Mouse (Mus musculus): ENCODE results near the gene Fam129b. TPM values are rescaled to one million over a fixed set of nuclear protein-coding genes. Genes with fewer than 3 reads are reported as not detected.

Gene Fam129b
- polyA plus RNA-seq, 1 experiment from 2014 or later = 44.9 TPM

DNA sequence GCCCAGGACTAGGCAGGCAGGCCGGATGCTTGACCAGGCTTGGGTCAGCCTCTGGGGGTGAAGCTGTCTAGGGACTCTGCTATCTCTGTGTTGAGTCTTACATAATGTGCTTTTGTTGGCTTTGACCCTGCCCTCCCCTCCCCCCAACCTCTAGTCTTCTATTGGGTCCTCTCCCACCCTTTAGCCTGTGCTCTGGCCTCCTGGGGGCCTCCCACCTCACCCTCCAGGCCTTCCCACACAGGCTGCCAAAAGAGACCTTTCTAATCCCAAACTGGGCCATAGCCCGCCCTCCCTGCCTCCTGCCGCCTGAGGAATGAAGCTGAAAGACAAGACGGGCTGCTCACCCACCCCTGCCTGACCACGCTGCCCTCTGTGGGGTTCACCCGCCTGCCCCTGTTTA, 5.1 kb downstream of the Fam129b start:
- Histone ChIP-seq H3K36me3 (ENCODE audit: control insufficient read depth, insufficient read depth) (no peaks in the 10 kb centered on the region), H3K9me3 (replicated peaks; ENCODE audit: control insufficient read depth, low read length) (no peaks in the 10 kb centered on the region), H3K27me3 (ENCODE audit: control insufficient read depth, insufficient read depth, low read length) (no peaks in the 10 kb centered on the region), H3K27ac (ENCODE audit: low read length) (peak overlapping the region; percentile 92), H3K4me3 (ENCODE audit: low read length) (no peak overlapping the region), H3K4me2 (ENCODE audit: low read depth, low read length) (peak overlapping the region; percentile 22; the same call in 1 of the 2 replicates), H3K9ac (ENCODE audit: low read length) (peak overlapping the region; percentile 44), H3K4me1 (ENCODE audit: control insufficient read depth, insufficient read depth, low read length) (peaks cover 79% of the 10 kb centered on the region)
- ATAC-seq (replicated peaks; ENCODE audit: extremely low read depth, insufficient read depth, low FRiP score) = no peak
- WGBS = 44% methylated on average over 6 of the region's 6 CpGs

DNA sequence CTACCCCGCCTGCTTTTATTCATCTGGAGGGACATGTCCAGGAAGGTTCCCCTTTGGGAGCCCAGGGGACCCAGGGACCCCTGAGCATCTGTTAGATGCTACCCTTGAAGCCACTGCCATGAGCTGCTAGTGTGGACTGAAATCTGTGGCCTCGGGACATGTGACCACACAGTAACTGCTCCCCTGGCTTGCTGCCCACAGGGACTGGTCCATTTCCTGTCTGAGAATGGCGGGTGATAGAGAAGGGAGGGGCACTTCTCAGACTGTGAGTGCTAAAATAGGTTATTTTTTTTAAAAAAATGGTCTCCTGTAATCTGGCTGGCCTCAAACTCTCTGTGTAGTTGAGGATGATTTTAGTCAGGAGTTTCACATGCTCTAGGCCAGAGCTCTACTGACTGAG, 5.8 kb downstream of the Fam129b start:
- Histone ChIP-seq H3K4me2 (ENCODE audit: low read depth, low read length) (peak overlapping the region; percentile 47; the same call in 1 of the 2 replicates), H3K36me3 (ENCODE audit: control insufficient read depth, insufficient read depth) (no peaks in the 10 kb centered on the region), H3K27me3 (ENCODE audit: control insufficient read depth, insufficient read depth, low read length) (no peaks in the 10 kb centered on the region), H3K9me3 (replicated peaks; ENCODE audit: control insufficient read depth, low read length) (no peaks in the 10 kb centered on the region), H3K4me1 (ENCODE audit: control insufficient read depth, insufficient read depth, low read length) (peaks cover 83% of the 10 kb centered on the region), H3K4me3 (ENCODE audit: low read length) (no peak overlapping the region), H3K9ac (ENCODE audit: low read length) (peak overlapping the region; percentile 44), H3K27ac (ENCODE audit: low read length) (peak overlapping the region; percentile 92)
- ATAC-seq (replicated peaks; ENCODE audit: extremely low read depth, insufficient read depth, low FRiP score) = peak; percentile 58; the same call in 1 of the 2 replicates
- WGBS = 8% methylated on average over 3 of the region's 3 CpGs

- Histone ChIP-seq H3K27ac (ENCODE audit: low read length) (peak overlapping the region; percentile 92), H3K36me3 (ENCODE audit: control insufficient read depth, insufficient read depth) (no peaks in the 10 kb centered on the region), H3K4me2 (ENCODE audit: low read depth, low read length) (peak overlapping the region; percentile 47), H3K27me3 (ENCODE audit: control insufficient read depth, insufficient read depth, low read length) (no peaks in the 10 kb centered on the region), H3K9ac (ENCODE audit: low read length) (peak overlapping the region; percentile 56), H3K4me1 (ENCODE audit: control insufficient read depth, insufficient read depth, low read length) (peaks cover 83% of the 10 kb centered on the region), H3K4me3 (ENCODE audit: low read length) (peak overlapping the region; percentile 14; the same call in 1 of the 2 replicates), H3K9me3 (replicated peaks; ENCODE audit: control insufficient read depth, low read length) (no peaks in the 10 kb centered on the region)
- ATAC-seq (replicated peaks; ENCODE audit: extremely low read depth, insufficient read depth, low FRiP score) = peak; percentile 4; the same call in 1 of the 2 replicates
- WGBS = 23% methylated on average over 13 of the region's 21 CpGs
Observed at GRCm38 (mm10) chr2:32882283-32883043, 6.5 kb downstream of the Fam129b start.

GRCm38 (mm10) chr2:32884745-32885144, 8.8 kb downstream of the Fam129b start:
- Histone ChIP-seq H3K4me1 (ENCODE audit: control insufficient read depth, insufficient read depth, low read length) (peaks cover 81% of the 10 kb centered on the region), H3K4me3 (ENCODE audit: low read length) (no peak overlapping the region), H3K4me2 (ENCODE audit: low read depth, low read length) (peak overlapping the region; percentile 8; the same call in 1 of the 2 replicates), H3K27ac (ENCODE audit: low read length) (peak overlapping the region; percentile 49), H3K9me3 (replicated peaks; ENCODE audit: control insufficient read depth, low read length) (no peaks in the 10 kb centered on the region), H3K9ac (ENCODE audit: low read length) (peak overlapping the region; percentile 45), H3K36me3 (ENCODE audit: control insufficient read depth, insufficient read depth) (no peaks in the 10 kb centered on the region), H3K27me3 (ENCODE audit: control insufficient read depth, insufficient read depth, low read length) (no peaks in the 10 kb centered on the region)
- WGBS = 20% methylated on average over 7 of the region's 7 CpGs
- no peak for ATAC-seq (replicated peaks; ENCODE audit: extremely low read depth, insufficient read depth, low FRiP score)

- WGBS = 5% methylated on average over 9 of the region's 9 CpGs
- Histone ChIP-seq H3K4me2 (ENCODE audit: low read depth, low read length) (peak overlapping the region; percentile 49), H3K27ac (ENCODE audit: low read length) (peak overlapping the region; percentile 94), H3K4me1 (ENCODE audit: control insufficient read depth, insufficient read depth, low read length) (peaks cover 72% of the 10 kb centered on the region), H3K9ac (ENCODE audit: low read length) (peak overlapping the region; percentile 71), H3K36me3 (ENCODE audit: control insufficient read depth, insufficient read depth) (no peaks in the 10 kb centered on the region), H3K27me3 (ENCODE audit: control insufficient read depth, insufficient read depth, low read length) (no peaks in the 10 kb centered on the region), H3K4me3 (ENCODE audit: low read length) (no peak overlapping the region), H3K9me3 (replicated peaks; ENCODE audit: control insufficient read depth, low read length) (no peaks in the 10 kb centered on the region)
- ATAC-seq (replicated peaks; ENCODE audit: extremely low read depth, insufficient read depth, low FRiP score) = no peak; the same call in none of the 2 replicates
Observed at GRCm38 (mm10) chr2:32888029-32888428, 12.1 kb downstream of the Fam129b start.

- Histone ChIP-seq H3K27me3 (ENCODE audit: control insufficient read depth, insufficient read depth, low read length) (no peaks in the 10 kb centered on the region), H3K9me3 (replicated peaks; ENCODE audit: control insufficient read depth, low read length) (no peaks in the 10 kb centered on the region), H3K4me3 (ENCODE audit: low read length) (no peak overlapping the region), H3K4me1 (ENCODE audit: control insufficient read depth, insufficient read depth, low read length) (peaks cover 73% of the 10 kb centered on the region), H3K9ac (ENCODE audit: low read length) (peak overlapping the region; percentile 71), H3K27ac (ENCODE audit: low read length) (peak overlapping the region; percentile 94), H3K36me3 (ENCODE audit: control insufficient read depth, insufficient read depth) (no peaks in the 10 kb centered on the region), H3K4me2 (ENCODE audit: low read depth, low read length) (peak overlapping the region; percentile 49; the same call in 1 of the 2 replicates)
- ATAC-seq (replicated peaks; ENCODE audit: extremely low read depth, insufficient read depth, low FRiP score) = peak; percentile 15
- 16% methylated on average over 3 of the region's 3 CpGs for WGBS
Observed at GRCm38 (mm10) chr2:32888551-32888950, 12.6 kb downstream of the Fam129b start.

DNA sequence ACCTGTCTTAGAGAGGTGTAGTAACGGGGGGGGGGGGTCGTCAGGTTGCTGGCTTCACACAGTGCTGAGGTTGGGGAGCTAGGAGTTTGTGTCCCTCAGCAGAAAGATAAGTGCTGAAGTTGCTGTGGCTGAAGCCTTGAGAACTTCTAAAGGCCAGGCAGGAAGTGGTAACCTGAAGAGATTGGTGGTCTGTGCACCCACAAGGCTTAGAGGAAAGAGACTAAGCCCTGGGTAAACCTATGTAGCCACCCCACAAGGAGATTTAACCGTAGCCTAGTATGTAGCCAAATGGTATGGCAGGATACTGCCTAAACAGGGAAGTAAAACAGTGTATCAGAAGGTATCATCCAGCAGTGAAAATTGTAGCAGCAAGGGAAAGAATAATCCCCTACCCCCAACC, 14.4 kb downstream of the Fam129b start:
- Histone ChIP-seq H3K4me1 (ENCODE audit: control insufficient read depth, insufficient read depth, low read length) (peaks cover 58% of the 10 kb centered on the region), H3K27me3 (ENCODE audit: control insufficient read depth, insufficient read depth, low read length) (no peaks in the 10 kb centered on the region), H3K4me2 (ENCODE audit: low read depth, low read length) (no peak overlapping the region), H3K9me3 (replicated peaks; ENCODE audit: control insufficient read depth, low read length) (no peaks in the 10 kb centered on the region), H3K36me3 (ENCODE audit: control insufficient read depth, insufficient read depth) (no peaks in the 10 kb centered on the region), H3K9ac (ENCODE audit: low read length) (no peak overlapping the region), H3K4me3 (ENCODE audit: low read length) (no peak overlapping the region), H3K27ac (ENCODE audit: low read length) (0 out of 2 replicates have a peak overlapping the region, but pooled peaks have one; percentile 14)
- no peak for ATAC-seq (replicated peaks; ENCODE audit: extremely low read depth, insufficient read depth, low FRiP score)
- 66% methylated on average over 3 of the region's 3 CpGs for WGBS

DNA sequence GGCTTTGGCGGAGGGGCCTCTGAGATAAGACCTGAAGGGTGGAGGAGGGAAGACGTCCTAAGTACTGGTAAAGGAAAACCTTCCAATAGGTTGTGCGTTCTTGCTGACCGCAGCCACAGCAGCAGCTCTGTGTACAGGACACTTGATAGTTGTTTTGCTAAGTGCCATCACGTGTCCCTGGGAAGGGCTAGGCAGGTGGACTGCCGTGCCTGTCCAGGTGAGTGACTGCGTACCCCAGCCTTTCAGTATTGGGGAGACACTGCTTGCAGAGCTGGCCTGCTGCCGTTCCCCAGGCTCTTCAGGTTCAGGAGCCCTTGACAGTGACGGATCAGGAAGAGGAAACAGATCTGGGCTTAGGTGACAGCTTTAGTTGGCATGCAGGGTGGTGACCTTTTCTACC, 15.4 kb downstream of the Fam129b start:
- Histone ChIP-seq H3K9me3 (replicated peaks; ENCODE audit: control insufficient read depth, low read length) (no peaks in the 10 kb centered on the region), H3K4me2 (ENCODE audit: low read depth, low read length) (no peak overlapping the region), H3K36me3 (ENCODE audit: control insufficient read depth, insufficient read depth) (no peaks in the 10 kb centered on the region), H3K9ac (ENCODE audit: low read length) (peak overlapping the region; percentile 37), H3K4me3 (ENCODE audit: low read length) (no peak overlapping the region), H3K27ac (ENCODE audit: low read length) (peak overlapping the region; percentile 45; the same call in 1 of the 2 replicates), H3K27me3 (ENCODE audit: control insufficient read depth, insufficient read depth, low read length) (no peaks in the 10 kb centered on the region), H3K4me1 (ENCODE audit: control insufficient read depth, insufficient read depth, low read length) (peaks cover 61% of the 10 kb centered on the region)
- 35% methylated on average over 9 of the region's 9 CpGs for WGBS
- ATAC-seq (replicated peaks; ENCODE audit: extremely low read depth, insufficient read depth, low FRiP score) = no peak

DNA sequence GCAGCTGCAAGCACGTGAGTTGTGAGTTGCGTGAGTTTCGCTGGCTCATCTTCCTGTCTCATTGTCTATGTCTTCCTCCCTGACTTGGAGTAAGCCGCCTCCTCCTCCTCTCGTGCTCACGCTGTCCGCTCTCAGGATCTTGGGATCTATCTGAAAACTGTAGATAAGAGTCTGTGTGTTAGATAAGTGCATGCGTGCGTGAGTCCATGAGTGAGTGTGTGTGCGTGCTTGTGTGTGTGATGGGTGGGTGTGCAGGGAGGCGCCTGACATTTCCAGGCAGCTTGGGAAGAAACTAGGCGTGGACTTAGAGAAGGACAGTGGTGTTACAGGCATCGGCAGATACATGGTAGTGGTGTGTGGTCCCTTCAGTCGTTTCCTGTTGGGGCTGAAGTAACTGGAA, 16.6 kb downstream of the Fam129b start:
- peaks cover 65% of the 10 kb centered on the region for H3K4me1 ChIP-seq (ENCODE audit: control insufficient read depth, insufficient read depth, low read length)
- H3K27me3 ChIP-seq (ENCODE audit: control insufficient read depth, insufficient read depth, low read length) = no peaks in the 10 kb centered on the region
- no peak overlapping the region for H3K4me3 ChIP-seq (ENCODE audit: low read length)
- H3K4me2 ChIP-seq (ENCODE audit: low read depth, low read length) = no peak overlapping the region
- ATAC-seq (replicated peaks; ENCODE audit: extremely low read depth, insufficient read depth, low FRiP score) = no peak
- no peaks in the 10 kb centered on the region for H3K36me3 ChIP-seq (ENCODE audit: control insufficient read depth, insufficient read depth)
- H3K9me3 ChIP-seq (replicated peaks; ENCODE audit: control insufficient read depth, low read length) = no peaks in the 10 kb centered on the region
- 71% methylated on average over 14 of the region's 14 CpGs for WGBS
- H3K9ac ChIP-seq (ENCODE audit: low read length) = no peak overlapping the region
- no peak overlapping the region for H3K27ac ChIP-seq (ENCODE audit: low read length)
